Mouse (Mus musculus) G1E (cell line): ENCODE data around the gene Ncbp2. TPM values are rescaled to one million over a fixed set of nuclear protein-coding genes. Genes with fewer than 3 reads are reported as not detected.
A peak's percentile ranks its signal among the peaks of the same experiment; 100 is the strongest.

Experiments
- ATAC-seq: 2 replicates; pipeline ENCODE4 v1.8.0; 2016; ENCODE audit warnings: mild to moderate bottlenecking; ENCODE audit not compliant: insufficient number of reproducible peaks, poor library complexity, low FRiP score, severe bottlenecking; ENCODE audit errors: extremely low read depth
- DNase-seq: peaks from one replicate; pipeline ENCODE4 v3.0.0; 2012; ENCODE audit warnings: low spot score
- H3K27me3 ChIP-seq: 2 replicates; pipeline ENCODE4 v1.6.1; 2012; ENCODE audit warnings: mild to moderate bottlenecking, low read length, inconsistent platforms; ENCODE audit not compliant: insufficient read depth
- H3K36me3 ChIP-seq: replicated peaks from 2 replicates; pipeline ENCODE3; 2012; ENCODE audit warnings: mild to moderate bottlenecking, inconsistent platforms
- H3K4me1 ChIP-seq: 2 replicates; pipeline ENCODE4 v1.6.1; 2012; ENCODE audit warnings: low read depth, low read length, inconsistent platforms, mixed read lengths; ENCODE audit not compliant: insufficient read depth
- H3K4me3 ChIP-seq: 2 replicates; pipeline ENCODE4 v1.5.1; 2012; ENCODE audit warnings: low read depth, mild to moderate bottlenecking, inconsistent platforms, low read length, moderate library complexity, mixed read lengths
- H3K9me3 ChIP-seq: replicated peaks from 2 replicates; pipeline ENCODE4 v1.6.1; 2012; ENCODE audit warnings: inconsistent platforms
- CTCF ChIP-seq: IDR thresholded peaks from 2 replicates; pipeline ENCODE4 v1.5.1; 2012; ENCODE audit warnings: low read depth, low read length, inconsistent platforms, mixed read lengths
- GATA1 ChIP-seq: IDR thresholded peaks from 2 replicates; pipeline ENCODE4 v1.6.1; 2012; ENCODE audit warnings: borderline replicate concordance, low read length, inconsistent platforms, mixed read lengths
- GATA2 ChIP-seq: IDR thresholded peaks from 2 replicates; pipeline ENCODE4 v1.6.1; 2012; ENCODE audit warnings: low read depth, low read length, inconsistent platforms, borderline replicate concordance
- POLR2AphosphoS5 ChIP-seq: IDR thresholded peaks from 2 replicates; pipeline ENCODE4 v1.6.1; 2012; ENCODE audit warnings: low read depth, low read length, inconsistent platforms; ENCODE audit not compliant: insufficient replicate concordance
- TAL1 ChIP-seq: conservative IDR thresholded peaks from 2 replicates; pipeline ENCODE4 v1.6.1; 2012; ENCODE audit warnings: low read depth, low read length, inconsistent platforms, mixed read lengths
- polyA plus RNA-seq: library from polyadenylated mRNA; stranded (reverse); fragments of >175 nt; gene quantifications from 2 replicates; pipeline ENCODE4 v1.2.3, GENCODE M21; 2012
- total RNA-seq, 2 experiments: library from RNA; stranded (forward) in 1 of 2; stranded (reverse) in 1 of 2; fragments of 200-1000 nt in 1 of 2; fragments of >200 nt in 1 of 2; fragmentation: Nextera tagmentation in 1 of 2; gene quantifications; 2 replicates each; pipeline ENCODE4 v1.2.3; 2014 to 2017

Ncbp2 gene
- total and polyA plus RNA-seq, 3 experiments, result 33.9 to 102 (median 64.4) TPM

GRCm38 (mm10) chr16:32002509-32003477 is 54.5 kb downstream of the Ncbp2 start, which contains the start of gene Senp5:
TSS of gene Senp5 (minus strand) at chr16:32003287.
- DNase-seq, result peak; percentile 94
- TF ChIP-seq GATA1 (no peak), TAL1 (no peak), POLR2AphosphoS5 (no peak), CTCF (no peak), GATA2 (no peak)
- ATAC-seq, result peak; percentile 95
- Histone ChIP-seq H3K4me3 (peak within 1 kb of the TSS; percentile 94), H3K36me3 (peaks cover 30% of the 10 kb centered on the region), H3K4me1 (peaks cover 23% of the 10 kb centered on the region), H3K9me3 (no peaks in the 10 kb centered on the region), H3K27me3 (no peaks in the 10 kb centered on the region)

GRCm38 (mm10) chr16:32004731-32005130 is 56.4 kb downstream of the Ncbp2 start:
- no peaks in the 10 kb centered on the region for H3K27me3 ChIP-seq
- no peak overlapping the region for H3K4me3 ChIP-seq
- TF ChIP-seq POLR2AphosphoS5 (no peak), GATA2 (no peak), TAL1 (no peak)
- ATAC-seq, result no peak
- peaks cover 19% of the 10 kb centered on the region for H3K36me3 ChIP-seq
- H3K9me3 ChIP-seq, result no peaks in the 10 kb centered on the region
- DNase-seq, result no peak
- peaks cover 26% of the 10 kb centered on the region for H3K4me1 ChIP-seq

GRCm38 (mm10) chr16:32008529-32009293 is 60.4 kb downstream of the Ncbp2 start:
- Histone ChIP-seq H3K4me3 (no peak overlapping the region), H3K36me3 (peaks cover 22% of the 10 kb centered on the region), H3K27me3 (no peaks in the 10 kb centered on the region; the same call in 1 of the 2 replicates), H3K9me3 (no peaks in the 10 kb centered on the region), H3K4me1 (peaks cover 8% of the 10 kb centered on the region)
- DNase-seq (no peak), ATAC-seq (no peak)
- TF ChIP-seq CTCF, result no peak

GRCm38 (mm10) chr16:32009913-32010312 is 61.6 kb downstream of the Ncbp2 start:
- no peak for ATAC-seq
- H3K4me3 ChIP-seq, result no peak overlapping the region

GRCm38 (mm10) chr16:32010330-32010729 is 62.0 kb downstream of the Ncbp2 start:
- DNase-seq, result no peak
- peaks cover 27% of the 10 kb centered on the region for H3K36me3 ChIP-seq
- H3K4me1 ChIP-seq, result peaks cover 7% of the 10 kb centered on the region
- no peaks in the 10 kb centered on the region for H3K9me3 ChIP-seq
- TF ChIP-seq CTCF (no peak), POLR2AphosphoS5 (no peak), GATA1 (no peak), GATA2 (no peak), TAL1 (no peak)
- ATAC-seq, result no peak
- H3K27me3 ChIP-seq, result no peaks in the 10 kb centered on the region; the same call in 1 of the 2 replicates
- H3K4me3 ChIP-seq, result no peak overlapping the region

More at GRCm38 (mm10) chr16:32009913-32010312, 61.6 kb downstream of the Ncbp2 start:
- no peak for DNase-seq
- Histone ChIP-seq H3K27me3 (no peaks in the 10 kb centered on the region; the same call in 1 of the 2 replicates), H3K36me3 (peaks cover 27% of the 10 kb centered on the region), H3K9me3 (no peaks in the 10 kb centered on the region), H3K4me1 (peaks cover 7% of the 10 kb centered on the region)
- TF ChIP-seq GATA1 (no peak), GATA2 (no peak), CTCF (no peak), POLR2AphosphoS5 (no peak), TAL1 (no peak)

Other genes with a start within 250 kb of the Ncbp2 start
- not detected in 2 replicates for gene Meltf, start 69.7 kb upstream of the Ncbp2 start, total RNA-seq (2014; fragmentation: Nextera tagmentation)
- gene Meltf, start 69.7 kb upstream of the Ncbp2 start, total RNA-seq (2017), result 0.05 and 0.12 TPM in 2 replicates
- gene Meltf, start 69.7 kb upstream of the Ncbp2 start, polyA plus RNA-seq, result not detected in 2 replicates
- gene Pigz, start 14.7 kb upstream of the Ncbp2 start, total RNA-seq (2014; fragmentation: Nextera tagmentation), result not detected in 2 replicates
- gene Pigz, start 14.7 kb upstream of the Ncbp2 start, total RNA-seq (2017), result 0.12 and 0.16 TPM in 2 replicates
- gene Pigz, start 14.7 kb upstream of the Ncbp2 start, polyA plus RNA-seq, result not detected in 2 replicates
- 11.7 and 16.6 TPM in 2 replicates for gene 0610012G03Rik, start within 50 bp of the Ncbp2 start, total RNA-seq (2014; fragmentation: Nextera tagmentation)
- gene 0610012G03Rik, start within 50 bp of the Ncbp2 start, total RNA-seq (2017), result 25.2 and 44.0 TPM in 2 replicates
- gene 0610012G03Rik, start within 50 bp of the Ncbp2 start, polyA plus RNA-seq, result 69.4 and 101 TPM in 2 replicates
- gene Senp5, start 54.8 kb downstream of the Ncbp2 start, total RNA-seq (2014; fragmentation: Nextera tagmentation), result 36.2 and 44.1 TPM in 2 replicates
- 17.5 and 25.3 TPM in 2 replicates for gene Senp5, start 54.8 kb downstream of the Ncbp2 start, total RNA-seq (2017)
- 3.9 and 4.6 TPM in 2 replicates for gene Senp5, start 54.8 kb downstream of the Ncbp2 start, polyA plus RNA-seq
- gene Pak2, start 130.8 kb downstream of the Ncbp2 start, total RNA-seq (2014; fragmentation: Nextera tagmentation), result 59.0 and 63.4 TPM in 2 replicates
- 38.5 and 45.6 TPM in 2 replicates for gene Pak2, start 130.8 kb downstream of the Ncbp2 start, total RNA-seq (2017)
- gene Pak2, start 130.8 kb downstream of the Ncbp2 start, polyA plus RNA-seq, result 37.6 and 44.5 TPM in 2 replicates
- gene Pigx, start 151.2 kb downstream of the Ncbp2 start, total RNA-seq (2014; fragmentation: Nextera tagmentation), result 29.9 and 38.5 TPM in 2 replicates
- gene Pigx, start 151.2 kb downstream of the Ncbp2 start, total RNA-seq (2017), result 35.6 and 38.9 TPM in 2 replicates
- gene Pigx, start 151.2 kb downstream of the Ncbp2 start, polyA plus RNA-seq, result 16.7 and 19.2 TPM in 2 replicates
- 9.3 and 12.4 TPM in 2 replicates for gene Cep19, start 151.3 kb downstream of the Ncbp2 start, total RNA-seq (2014; fragmentation: Nextera tagmentation)
- gene Cep19, start 151.3 kb downstream of the Ncbp2 start, total RNA-seq (2017), result 21.5 and 25.1 TPM in 2 replicates
- gene Cep19, start 151.3 kb downstream of the Ncbp2 start, polyA plus RNA-seq, result 3.7 and 4.6 TPM in 2 replicates
- 88.7 and 94.5 TPM in 2 replicates for gene Nrros, start 217.1 kb downstream of the Ncbp2 start, total RNA-seq (2014; fragmentation: Nextera tagmentation)
- 101 and 123 TPM in 2 replicates for gene Nrros, start 217.1 kb downstream of the Ncbp2 start, total RNA-seq (2017)
- gene Nrros, start 217.1 kb downstream of the Ncbp2 start, polyA plus RNA-seq, result 104 and 127 TPM in 2 replicates
- not detected in 2 replicates for gene Bex6, start 231.3 kb downstream of the Ncbp2 start, total RNA-seq (2014; fragmentation: Nextera tagmentation)
- gene Bex6, start 231.3 kb downstream of the Ncbp2 start, total RNA-seq (2017), result not detected in 2 replicates
- not detected in 2 replicates for gene Bex6, start 231.3 kb downstream of the Ncbp2 start, polyA plus RNA-seq